Mouse (Mus musculus): ENCODE results near the gene Rab7b.

DNA sequence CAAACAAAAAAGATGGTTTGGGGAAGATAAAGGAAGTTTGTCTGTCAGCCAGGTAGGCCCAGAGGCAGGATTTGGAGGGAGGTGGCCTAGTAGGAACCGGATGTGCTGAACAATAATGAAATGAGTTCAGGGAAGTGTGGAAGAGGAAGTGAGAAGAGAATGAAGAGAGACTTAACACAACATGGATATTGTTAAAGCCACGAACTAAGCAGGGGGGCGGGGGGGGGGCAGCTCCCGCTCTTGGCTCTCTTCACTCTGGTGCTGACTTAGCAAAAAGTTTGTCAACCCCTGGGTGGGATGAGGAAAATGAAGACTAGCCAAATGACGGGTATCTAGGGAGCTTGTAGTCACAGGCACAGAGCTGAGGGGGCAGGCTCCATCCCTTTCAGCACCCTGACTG, 12.0 kb downstream of the Rab7b start:
- no peak for TF ChIP-seq CTCF (IDR thresholded peaks at IDR 0.05; ENCODE audit: control insufficient read depth, insufficient read depth, insufficient read length)
- no peak for TF ChIP-seq MYOG (IDR thresholded peaks at IDR 0.05; ENCODE audit: control insufficient read depth, extremely low read depth, insufficient read length)
- no peak for TF ChIP-seq CEBPB (IDR thresholded peaks at IDR 0.05; ENCODE audit: low read depth)
- no peak for TF ChIP-seq MAX (IDR thresholded peaks at IDR 0.05)

Measured in C2C12 (cell line).